Mouse (Mus musculus) myocyte (in vitro differentiated cells): ENCODE measurements around the gene Hyou1.

Experiments
- CEBPB ChIP-seq: IDR thresholded peaks from 2 replicates; pipeline ENCODE4 v1.6.1; 2011; ENCODE audit warnings: mild to moderate bottlenecking, moderate library complexity; ENCODE audit not compliant: poor library complexity, insufficient read depth, severe bottlenecking
- E2F4 ChIP-seq: IDR thresholded peaks from one replicate; pipeline ENCODE4 v1.6.1; 2011; ENCODE audit warnings: mild to moderate bottlenecking, control low read depth, moderate library complexity; ENCODE audit not compliant: insufficient read depth
- MAX ChIP-seq: IDR thresholded peaks from one replicate; pipeline ENCODE4 v1.6.1; 2011; ENCODE audit warnings: low read depth, mild to moderate bottlenecking, control low read depth
- MYOD1 ChIP-seq, 3 experiments: IDR thresholded peaks; one replicate each; pipeline ENCODE4 v1.6.1; 2011; ENCODE audit warnings: control low read depth in 2 of 3, low read depth in 2 of 3, mild to moderate bottlenecking in 2 of 3, moderate library complexity in 1 of 3; ENCODE audit not compliant: insufficient read length in 2 of 3, control insufficient read depth in 1 of 3
- MYOG ChIP-seq, 3 experiments: IDR thresholded peaks; one replicate each; pipeline ENCODE4 v1.6.1; 2011; ENCODE audit warnings: control low read depth in 2 of 3, low read depth in 2 of 3, mild to moderate bottlenecking in 2 of 3; ENCODE audit not compliant: insufficient read length in 2 of 3, control insufficient read depth in 1 of 3, insufficient read depth in 1 of 3
- POLR2A ChIP-seq: IDR thresholded peaks from one replicate; pipeline ENCODE4 v1.6.1; 2011; ENCODE audit warnings: low read depth, mild to moderate bottlenecking, control low read depth, moderate library complexity; ENCODE audit not compliant: insufficient read length
- POLR2AphosphoS2 ChIP-seq: IDR thresholded peaks from one replicate; pipeline ENCODE4 v1.6.1; 2011; ENCODE audit warnings: low read depth, control low read depth; ENCODE audit not compliant: insufficient read length
- REST ChIP-seq: IDR thresholded peaks from one replicate; pipeline ENCODE4 v1.6.1; 2011; ENCODE audit warnings: mild to moderate bottlenecking, control low read depth, moderate library complexity; ENCODE audit not compliant: insufficient read depth, insufficient read length
- SRF ChIP-seq: IDR thresholded peaks from one replicate; pipeline ENCODE4 v1.6.1; 2011; ENCODE audit warnings: low read depth; ENCODE audit not compliant: control insufficient read depth, insufficient read length
- TCF12 ChIP-seq: IDR thresholded peaks from one replicate; pipeline ENCODE4 v1.6.1; 2011; ENCODE audit warnings: mild to moderate bottlenecking, control low read depth; ENCODE audit not compliant: poor library complexity, insufficient read depth, severe bottlenecking
- TCF3 ChIP-seq: IDR thresholded peaks from one replicate; pipeline ENCODE4 v1.6.1; 2011; ENCODE audit warnings: low read depth, control low read depth; ENCODE audit not compliant: insufficient read length
- USF1 ChIP-seq: IDR thresholded peaks from one replicate; pipeline ENCODE4 v1.6.1; 2011; ENCODE audit warnings: low read depth, mild to moderate bottlenecking, control low read depth, moderate library complexity

DNA sequence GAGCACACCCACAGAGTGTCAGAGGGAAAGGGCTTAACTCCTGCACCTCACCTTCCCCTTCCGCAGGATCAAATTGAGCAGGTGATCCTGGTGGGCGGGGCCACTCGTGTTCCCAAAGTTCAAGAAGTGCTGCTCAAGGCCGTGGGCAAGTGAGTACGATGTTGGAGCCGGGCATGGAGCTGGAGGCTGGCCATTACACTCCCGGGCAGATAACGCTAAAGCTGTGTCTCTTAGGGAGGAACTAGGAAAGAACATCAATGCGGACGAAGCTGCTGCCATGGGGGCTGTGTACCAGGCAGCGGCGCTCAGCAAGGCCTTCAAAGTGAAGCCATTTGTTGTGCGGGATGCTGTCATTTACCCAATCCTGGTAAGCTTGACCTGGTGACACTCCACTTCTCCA is 5.3 kb downstream of the Hyou1 start:
- TF ChIP-seq MAX: no peak
- TF ChIP-seq POLR2A: no peak
- no peak for TF ChIP-seq MYOD1 (IDR thresholded peaks at IDR 0.05; ENCODE audit: control insufficient read depth in 1 of 3, insufficient read length in 2 of 3, low read depth in 2 of 3)
- TF ChIP-seq MYOG (IDR thresholded peaks at IDR 0.05; ENCODE audit: control insufficient read depth in 1 of 3, insufficient read depth in 1 of 3, insufficient read length in 2 of 3, low read depth in 2 of 3): no peak
- no peak for TF ChIP-seq E2F4
- no peak for TF ChIP-seq TCF12
- TF ChIP-seq POLR2AphosphoS2: no peak
- TF ChIP-seq USF1: no peak
- TF ChIP-seq SRF: no peak
- no peak for TF ChIP-seq CEBPB
- no peak for TF ChIP-seq TCF3
- no peak for TF ChIP-seq REST
